Mouse (Mus musculus): ENCODE results near the gene Ccnd1. TPM values are rescaled to one million over a fixed set of nuclear protein-coding genes. Genes with fewer than 3 reads are reported as not detected.
A peak's percentile ranks its signal among the peaks of the same experiment; 100 is the strongest.

The Ccnd1 gene
- total RNA-seq (2021) = 100 to 1,000 TPM; 121 to 178 TPM
- long read RNA-seq, experiment 1, transcript Ccnd1-201 (5 exons, 3,740 nt) = major isoform, 32 of 73 reads
- long read RNA-seq, experiment 1, partial matches to known transcripts = 3 of 73 reads
- long read RNA-seq, experiment 1, other reads (novel, unspliced or antisense) = 38 of 73 reads
- long read RNA-seq, experiment 2, transcript Ccnd1-201 (5 exons, 3,740 nt) = major isoform, 21 of 40 reads
- long read RNA-seq, experiment 2, partial matches to known transcripts = 1 of 40 reads
- long read RNA-seq, experiment 2, other reads (novel, unspliced or antisense) = 18 of 40 reads

- DNase-seq = peak; percentile 81 to 87
Measured at GRCm38 (mm10) chr7:144939344-144940002, at the start of gene Ccnd1. Gene Ccnd1, minus strand, starts transcription at chr7:144939925.

- no peak for DNase-seq
Measured at GRCm38 (mm10) chr7:144988856-144989255, 49.1 kb upstream of the Ccnd1 start.

DNA sequence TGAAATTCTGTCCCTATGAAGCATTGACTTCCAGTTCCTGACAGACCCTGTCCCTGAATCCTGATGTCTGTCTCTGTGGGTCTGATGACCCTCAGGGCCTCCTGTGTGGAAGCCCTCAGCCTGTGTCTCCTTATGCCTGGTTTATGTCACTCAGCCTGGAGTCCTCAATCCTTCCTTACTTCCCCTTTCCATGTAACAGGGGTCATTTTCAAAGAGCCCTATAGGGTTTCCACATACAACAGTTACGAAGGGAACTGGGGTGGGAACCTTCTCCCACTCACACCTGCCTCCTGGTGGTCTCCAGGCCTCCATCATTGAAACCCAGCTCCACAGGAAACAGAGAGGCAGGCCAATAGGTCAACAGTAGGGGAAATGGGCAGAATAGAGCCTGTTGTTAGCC is 45.4 kb upstream of the Ccnd1 start:
- no peak for DNase-seq

DNA sequence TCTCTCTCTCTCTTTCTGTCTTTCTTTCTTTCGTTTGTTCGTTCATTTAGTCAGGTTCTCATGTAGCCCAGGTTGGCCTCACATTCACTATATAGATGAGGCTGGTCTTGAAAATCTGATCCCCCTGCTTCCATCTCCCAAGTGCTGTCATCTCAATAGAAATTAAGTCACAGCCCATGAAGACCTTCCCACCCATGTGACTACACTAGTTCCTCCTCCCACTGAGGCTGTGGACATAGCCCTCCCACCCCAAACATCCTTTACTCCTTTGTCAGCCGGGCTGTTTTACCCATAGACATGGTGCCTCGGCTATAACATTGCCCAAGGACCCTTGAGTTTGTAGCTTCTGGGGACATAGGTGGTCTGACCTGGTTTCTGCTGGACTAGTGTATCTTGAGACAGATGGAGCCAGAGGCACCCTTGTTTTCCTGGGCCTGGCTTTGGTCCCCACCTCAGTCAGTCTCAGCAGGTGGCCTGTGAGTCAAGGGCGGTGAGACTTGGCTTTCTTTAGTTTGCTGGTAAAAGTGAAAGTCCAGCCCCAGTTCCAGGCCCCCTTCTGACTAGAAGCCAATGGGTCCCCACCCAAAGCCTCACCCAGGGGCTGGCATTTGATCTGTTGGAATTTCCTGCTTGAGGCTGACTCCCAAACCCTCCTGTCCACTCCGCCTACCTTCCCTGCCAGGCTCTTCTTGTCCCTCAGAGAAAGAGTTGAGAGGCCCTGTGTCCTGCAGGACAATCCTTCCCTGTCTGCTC is 42.8 kb upstream of the Ccnd1 start:
- DNase-seq = no peak

GRCm38 (mm10) chr7:144981426-144982079 is 41.8 kb upstream of the Ccnd1 start:
- DNase-seq = no peak

DNA sequence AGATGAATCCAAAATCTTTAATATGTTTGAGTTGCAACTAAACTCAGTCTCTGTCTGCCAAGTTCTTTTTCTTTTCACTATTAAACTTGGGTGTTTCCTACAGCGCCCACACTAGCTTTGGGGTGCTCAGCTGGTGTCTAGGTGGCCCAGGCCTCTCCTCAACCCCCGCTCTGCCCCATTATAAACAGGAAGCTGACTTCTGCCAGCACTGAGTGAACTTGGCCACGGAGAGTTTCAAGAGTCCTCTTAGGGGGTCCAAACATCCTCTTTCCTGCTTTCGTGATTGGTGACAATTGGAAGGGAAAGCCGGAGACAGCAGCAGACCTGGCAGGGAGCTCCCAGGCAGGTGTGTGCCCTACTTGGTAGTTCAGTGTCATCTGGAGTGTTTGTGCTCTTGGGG is 40.1 kb upstream of the Ccnd1 start:
- DNase-seq = no peak

DNA sequence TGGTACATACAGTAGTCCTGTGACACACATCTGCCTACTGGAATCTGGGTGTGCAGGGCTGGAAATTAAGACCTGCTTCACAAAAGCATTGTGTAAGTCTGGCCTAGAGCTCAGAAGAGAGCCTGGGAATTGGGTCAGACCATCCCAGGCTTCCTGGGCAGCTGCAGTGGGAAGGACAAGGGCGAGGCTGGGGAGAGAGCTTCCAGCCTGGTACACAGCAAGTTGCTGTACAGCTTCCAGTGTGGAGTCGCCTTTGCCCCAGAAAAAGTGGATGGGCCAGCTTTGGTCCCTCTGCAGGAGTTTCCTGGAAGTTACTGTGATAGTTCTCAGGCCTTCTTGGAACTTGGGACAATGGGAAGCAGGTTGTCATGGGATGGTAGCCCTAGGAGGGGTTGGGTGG is 37.4 kb upstream of the Ccnd1 start:
- DNase-seq = no peak

GRCm38 (mm10) chr7:144973461-144973860 is 33.7 kb upstream of the Ccnd1 start:
- no peak for DNase-seq

- DNase-seq = no peak
Measured at GRCm38 (mm10) chr7:144971769-144972168, 32.0 kb upstream of the Ccnd1 start.

DNA sequence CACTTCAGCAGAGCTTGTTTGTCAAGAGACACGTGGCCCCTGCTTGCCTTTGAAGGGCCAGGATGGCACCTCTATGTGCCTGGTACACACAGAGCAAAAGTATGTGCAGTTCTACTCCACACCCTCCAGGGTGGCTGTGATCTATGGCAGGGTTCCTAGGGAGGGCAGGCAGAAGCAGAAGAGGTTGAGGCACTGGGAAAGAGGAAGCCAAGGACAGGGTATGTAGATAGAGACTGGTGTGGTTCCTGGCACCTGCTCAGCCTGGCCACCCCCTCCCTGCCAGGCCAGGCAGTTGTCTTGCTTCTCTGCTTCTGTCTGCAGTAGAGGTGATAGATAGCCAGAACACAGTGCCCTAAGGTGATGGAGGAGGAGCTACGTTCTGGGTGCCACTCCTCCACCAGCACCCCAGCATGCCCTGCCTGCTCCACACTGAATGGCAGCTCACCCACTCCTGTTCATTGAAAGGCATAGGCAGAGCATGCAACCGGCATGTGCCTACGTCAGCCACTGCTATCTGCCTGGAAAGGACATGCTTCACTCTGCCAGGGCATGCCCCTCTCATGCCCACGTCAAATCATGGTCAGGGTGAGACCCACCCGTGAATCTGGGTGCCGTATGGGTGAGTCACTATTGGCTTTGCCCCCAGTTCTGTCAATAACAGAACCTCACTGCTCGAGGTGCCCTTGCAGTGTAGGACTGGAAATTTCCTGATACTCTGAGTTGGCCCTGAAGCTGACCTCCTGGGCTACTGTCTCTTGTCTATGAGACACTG is 31.5 kb upstream of the Ccnd1 start:
- DNase-seq = peak; percentile 68 to 77

DNA sequence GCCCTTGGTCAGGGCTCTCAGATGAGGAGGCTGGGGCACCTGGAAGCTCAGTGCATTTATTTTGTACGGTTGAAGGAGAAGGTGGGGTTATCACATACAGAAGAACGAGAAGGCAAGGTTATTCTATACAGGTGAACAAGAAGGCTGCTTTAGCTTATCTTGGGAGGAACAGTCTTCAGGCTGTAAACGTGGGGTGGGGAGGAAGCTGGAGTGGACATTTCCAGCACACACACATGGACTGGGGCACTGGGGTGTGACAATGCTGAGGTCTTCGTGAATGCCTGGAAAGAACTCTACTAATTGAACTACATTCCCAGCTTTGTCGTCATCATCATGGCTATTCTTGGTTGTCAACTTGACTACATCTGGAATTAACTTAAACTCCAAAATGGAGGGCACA is 26.2 kb upstream of the Ccnd1 start:
- DNase-seq = no peak

DNA sequence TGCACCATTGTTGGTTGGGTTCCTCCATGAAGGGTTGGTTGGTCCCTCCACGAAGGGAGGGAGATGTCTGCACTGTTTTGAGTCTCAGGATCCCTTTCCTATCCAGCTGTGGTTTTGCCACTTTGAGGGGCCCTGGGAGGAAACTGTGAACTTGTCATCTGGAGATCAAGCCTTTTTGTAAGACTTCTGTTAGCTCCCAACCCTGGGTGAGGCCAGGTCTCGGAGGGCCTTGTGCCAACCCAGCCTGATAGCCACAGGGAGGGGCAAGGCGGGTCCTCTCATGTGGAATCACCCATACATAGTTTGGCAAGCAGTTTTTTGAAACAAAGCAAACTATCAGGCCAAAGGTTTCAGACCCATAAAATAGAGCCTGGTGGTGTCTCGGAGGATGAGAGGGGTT is 24.6 kb upstream of the Ccnd1 start:
- DNase-seq = no peak

GRCm38 (mm10) chr7:144963911-144964310 is 24.2 kb upstream of the Ccnd1 start:
- DNase-seq = peak; percentile 48 to 54

GRCm38 (mm10) chr7:144958509-144959395 is 19.0 kb upstream of the Ccnd1 start:
- no peak for DNase-seq

DNA sequence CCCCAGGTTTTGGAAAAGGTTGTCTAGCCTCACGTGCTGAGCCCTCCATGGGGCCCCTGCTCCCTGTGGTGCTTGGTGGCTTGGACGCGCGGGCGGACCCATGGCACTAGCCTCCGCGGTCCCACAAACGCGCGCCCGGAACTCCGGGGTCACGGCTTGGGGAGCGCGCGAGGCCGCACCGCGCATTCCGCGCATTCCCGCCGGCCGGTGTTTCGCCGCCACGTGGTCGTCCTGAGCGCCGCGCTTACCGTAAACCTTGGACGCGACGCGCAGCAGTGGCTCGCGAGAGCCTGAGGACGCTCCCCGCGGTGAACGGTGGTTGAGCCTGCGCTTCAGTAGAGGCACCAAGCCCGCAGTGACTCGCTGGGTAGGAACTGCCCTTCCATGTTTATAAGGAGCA is 3.5 kb upstream of the Ccnd1 start:
- peak; percentile 88 to 91 for DNase-seq

DNA sequence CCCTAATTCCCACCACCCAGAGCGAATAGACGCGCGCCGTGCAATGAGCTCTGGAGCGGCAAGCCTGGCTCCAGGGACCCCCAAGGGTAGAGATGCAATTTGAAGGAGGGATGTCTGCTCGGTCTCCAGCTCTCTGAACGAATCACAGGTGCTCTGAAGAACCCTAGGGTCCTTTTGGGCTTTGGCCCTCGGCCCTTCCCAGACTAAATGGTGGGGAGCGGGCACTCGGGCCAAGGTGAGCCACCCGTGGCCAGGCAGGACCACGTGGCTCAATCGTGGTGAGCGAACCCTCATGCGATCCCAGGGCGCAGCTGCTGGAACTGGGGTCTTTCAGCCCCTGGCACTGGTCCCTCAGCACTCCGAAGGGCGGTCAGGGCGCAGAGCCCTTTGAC is 3.0 kb upstream of the Ccnd1 start:
- peak in 1 of 2 experiments; percentile 33 for DNase-seq

- DNase-seq = peak; percentile 30 to 49
Measured at GRCm38 (mm10) chr7:144942071-144942743, 2.5 kb upstream of the Ccnd1 start.

DNA sequence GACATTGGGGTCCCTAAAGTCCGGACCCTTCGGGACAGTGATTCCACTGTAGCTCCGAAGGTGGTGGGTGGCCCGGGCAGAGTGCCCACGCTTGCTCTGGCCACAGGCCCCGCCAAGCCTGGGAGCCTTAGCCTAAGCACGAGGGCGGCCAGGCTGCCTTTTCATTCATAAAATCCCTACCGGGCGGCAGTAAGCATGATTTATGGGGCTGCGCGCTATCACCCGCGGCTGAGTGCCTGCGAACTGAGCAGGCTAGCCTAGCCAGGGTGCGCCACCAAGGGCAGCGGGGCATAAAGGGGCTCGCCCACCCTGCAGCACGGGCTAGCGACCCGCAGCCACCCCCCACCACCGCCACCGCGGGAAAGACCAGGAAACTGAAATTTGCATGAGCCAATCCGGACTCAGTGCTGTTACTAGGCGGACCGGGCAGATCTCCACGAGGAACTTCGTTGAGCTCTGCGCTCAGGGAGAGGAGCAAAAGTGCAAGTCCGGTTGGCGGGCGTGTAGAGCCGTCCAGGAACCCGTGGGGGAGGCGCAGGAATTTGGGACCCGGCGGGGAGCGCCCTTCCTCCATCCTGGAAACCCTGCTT is 1.6 kb upstream of the Ccnd1 start:
- peak; percentile 93 to 95 for DNase-seq

DNA sequence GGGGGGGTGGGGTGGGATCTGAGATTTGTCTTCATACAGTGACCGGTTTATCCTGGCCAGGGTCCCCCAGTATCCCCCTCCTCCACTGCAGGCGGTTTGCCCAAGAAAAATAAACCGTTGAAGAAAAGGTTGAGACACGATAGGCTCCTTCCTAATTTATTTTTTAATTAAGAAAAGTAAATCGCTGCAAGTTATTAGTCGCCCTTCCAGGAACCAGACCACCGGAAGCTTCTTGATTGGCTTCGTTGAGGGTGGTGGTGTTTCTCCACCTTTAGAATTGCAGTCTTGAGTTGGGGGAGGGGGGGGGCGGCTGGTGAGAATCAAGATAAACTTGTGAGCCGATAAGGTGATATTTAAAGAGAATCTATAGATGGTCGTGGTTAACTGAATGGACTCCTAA is 860 bp upstream of the Ccnd1 start:
- DNase-seq = no peak

Measured in adrenal gland, postnatal 36 days (tissue).